Mouse (Mus musculus) neural tube, embryonic 11.5 days (tissue): Measurements from ENCODE around the gene Fh1. TPM values are rescaled to one million over a fixed set of nuclear protein-coding genes. Genes with fewer than 3 reads are reported as not detected.
A peak's percentile ranks its signal among the peaks of the same experiment; 100 is the strongest.

Source experiments
- ATAC-seq: fragments of 200-750 bp; cut with Nextera tagmentation; 2 replicates; pipeline ENCODE4 v1.8.0; 2017; ENCODE audit warnings: moderate number of reproducible peaks, mild to moderate bottlenecking, moderate TSS enrichment, moderate library complexity; ENCODE audit not compliant: insufficient read depth, low FRiP score, low TSS enrichment
- DNase-seq: peaks from one replicate; pipeline ENCODE4 v3.0.0-alpha.2; 2015; ENCODE audit warnings: low spot score
- H3K27ac ChIP-seq: fragments of 300-500 bp; sonication (generic); 2 replicates; pipeline ENCODE4 v1.5.1; 2014; ENCODE audit warnings: low read depth, mild to moderate bottlenecking, low read length
- H3K27me3 ChIP-seq: fragments of 300-500 bp; sonication (generic); 2 replicates; pipeline ENCODE4 v1.6.1; 2014; ENCODE audit warnings: mild to moderate bottlenecking, low read length, mixed read lengths; ENCODE audit not compliant: control insufficient read depth, insufficient read depth
- H3K36me3 ChIP-seq: fragments of 300-500 bp; sonication (generic); 2 replicates; pipeline ENCODE4 v1.6.1; 2014; ENCODE audit warnings: mild to moderate bottlenecking, low read length, moderate library complexity, mixed read lengths; ENCODE audit not compliant: control insufficient read depth, insufficient read depth
- H3K4me1 ChIP-seq: fragments of 300-500 bp; sonication (generic); 2 replicates; pipeline ENCODE4 v1.6.1; 2014; ENCODE audit warnings: low read length, mixed read lengths; ENCODE audit not compliant: control insufficient read depth, insufficient read depth
- H3K4me2 ChIP-seq: fragments of 300-500 bp; sonication (generic); 2 replicates; pipeline ENCODE4 v1.6.1; 2014; ENCODE audit warnings: low read depth, mild to moderate bottlenecking, moderate library complexity
- H3K4me3 ChIP-seq: fragments of 300-500 bp; sonication (generic); 2 replicates; pipeline ENCODE4 v1.5.1; 2014; ENCODE audit warnings: low read depth, low read length
- H3K9ac ChIP-seq: fragments of 300-500 bp; sonication (generic); 2 replicates; pipeline ENCODE4 v1.6.1; 2014; ENCODE audit warnings: mild to moderate bottlenecking, low read length
- H3K9me3 ChIP-seq: fragments of 300-500 bp; sonication (generic); 2 replicates; pipeline ENCODE4 v1.6.1; 2016; ENCODE audit warnings: low read length; ENCODE audit not compliant: control insufficient read depth
- WGBS: fragments of 180-500 bp; shearing (Covaris S2); extraction: QIAGEN DNeasy Blood & Tissue Kit; methylation state at CpG from one replicate; pipeline ENCODE4 v1.1.7; 2014; 5-methylcytosine and 5-hydroxymethylcytosine counted together
- polyA plus RNA-seq: library from polyadenylated mRNA; unstranded; fragments of >200 nt; fragmentation: Nextera tagmentation; extraction: Ambion mirVana; gene quantifications from 2 replicates; pipeline ENCODE4 v1.2.1, GENCODE M21; 2014

Fh1 gene
- polyA plus RNA-seq, 1 experiment from 2014 or later: 113 TPM

DNA sequence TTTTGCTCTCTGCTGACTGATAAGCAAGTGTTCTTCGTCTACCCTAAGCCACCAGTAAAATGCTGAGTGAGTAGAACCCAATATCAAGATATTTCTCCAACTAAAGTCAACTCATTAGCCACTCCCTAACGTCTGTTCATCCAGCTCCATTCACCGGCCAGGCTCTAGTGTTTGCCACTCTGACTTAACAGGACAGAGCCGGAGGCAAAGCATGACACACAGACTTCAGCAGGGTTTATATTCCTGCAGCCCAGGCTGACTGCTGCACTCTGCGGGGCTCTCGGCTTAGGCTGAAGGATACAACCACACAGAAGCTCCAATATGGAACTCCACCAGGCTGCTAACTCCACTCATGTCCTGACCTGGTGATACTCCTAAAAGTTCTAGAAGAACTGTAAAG, 18.1 kb downstream of the Fh1 start:
- WGBS: 96% methylated on average over 6 of the region's 6 CpGs
- DNase-seq: no peak

GRCm38 (mm10) chr1:175603390-175603789, 22.0 kb downstream of the Fh1 start:
- Histone ChIP-seq H3K4me1 (no peaks in the 10 kb centered on the region), H3K4me3 (no peak overlapping the region), H3K4me2 (no peak overlapping the region), H3K27me3 (no peaks in the 10 kb centered on the region), H3K36me3 (peaks cover 8% of the 10 kb centered on the region), H3K9ac (no peak overlapping the region), H3K27ac (no peak overlapping the region), H3K9me3 (no peaks in the 10 kb centered on the region)
- DNase-seq (peak; percentile 21), ATAC-seq (no peak)
- 77% methylated on average over 6 of the region's 6 CpGs for WGBS

More for the DNA sequence above, 18.1 kb downstream of the Fh1 start:
- Histone ChIP-seq H3K4me3 (no peak overlapping the region), H3K9ac (no peak overlapping the region), H3K36me3 (peaks cover 12% of the 10 kb centered on the region), H3K27me3 (no peaks in the 10 kb centered on the region), H3K27ac (no peak overlapping the region), H3K4me2 (no peak overlapping the region), H3K9me3 (no peaks in the 10 kb centered on the region), H3K4me1 (no peaks in the 10 kb centered on the region)
- ATAC-seq: no peak

GRCm38 (mm10) chr1:175602231-175602630, 23.2 kb downstream of the Fh1 start:
- no peak overlapping the region for H3K4me3 ChIP-seq
- no peak overlapping the region for H3K4me2 ChIP-seq
- H3K36me3 ChIP-seq: peaks cover 4% of the 10 kb centered on the region
- ATAC-seq (no peak), DNase-seq (no peak)
- no peaks in the 10 kb centered on the region for H3K9me3 ChIP-seq
- no peak overlapping the region for H3K27ac ChIP-seq
- H3K4me1 ChIP-seq: no peaks in the 10 kb centered on the region
- H3K9ac ChIP-seq: no peak overlapping the region
- no peaks in the 10 kb centered on the region for H3K27me3 ChIP-seq
- 93% methylated on average over 11 of the region's 11 CpGs for WGBS

DNA sequence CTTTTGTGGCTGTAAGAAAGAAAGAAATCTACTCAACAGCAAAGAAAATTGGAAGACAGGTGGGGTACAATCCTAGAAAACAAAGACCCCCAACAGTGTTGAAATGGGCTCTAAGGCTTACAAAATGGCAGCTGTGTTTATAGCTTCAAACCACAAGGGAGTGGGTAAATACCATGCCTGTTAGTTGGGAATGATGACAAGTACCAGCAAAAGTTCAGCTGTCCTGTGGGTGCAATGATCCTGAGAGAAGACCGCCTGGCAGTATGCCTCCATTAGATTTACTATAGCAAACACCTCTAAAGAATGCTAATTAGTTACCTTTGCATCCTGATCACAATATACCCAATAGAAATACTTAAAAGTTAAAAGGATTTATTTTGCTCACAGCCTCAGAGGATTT, 32.6 kb downstream of the Fh1 start:
- Histone ChIP-seq H3K36me3 (no peaks in the 10 kb centered on the region), H3K9ac (no peak overlapping the region), H3K4me2 (no peak overlapping the region), H3K4me1 (no peaks in the 10 kb centered on the region), H3K9me3 (no peaks in the 10 kb centered on the region), H3K27me3 (no peaks in the 10 kb centered on the region), H3K27ac (no peak overlapping the region), H3K4me3 (no peak overlapping the region)
- DNase-seq (no peak), ATAC-seq (no peak)
- 92% methylated on average over 1 of the region's 1 CpGs for WGBS

DNA sequence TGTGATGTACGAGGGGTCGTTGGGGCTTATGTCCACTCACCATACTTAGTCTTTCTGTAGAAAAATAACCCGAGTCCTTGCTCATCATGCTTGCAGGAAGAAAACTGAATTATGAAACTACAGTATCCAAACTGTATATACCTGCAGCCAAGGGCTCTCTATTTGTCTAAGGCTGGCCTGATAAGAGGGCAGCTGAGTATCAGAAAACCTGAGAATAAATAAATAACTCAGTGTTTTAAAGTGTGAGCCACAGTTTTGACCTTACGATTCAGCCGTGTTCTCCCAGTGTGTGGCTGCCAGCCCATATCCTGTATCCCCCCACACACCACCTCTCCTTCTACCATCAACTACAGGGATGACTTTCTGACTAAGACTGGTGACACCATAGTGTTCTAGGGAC, 38.8 kb downstream of the Fh1 start:
- Histone ChIP-seq H3K4me1 (no peaks in the 10 kb centered on the region), H3K27me3 (no peaks in the 10 kb centered on the region), H3K9ac (no peak overlapping the region), H3K27ac (no peak overlapping the region), H3K9me3 (no peaks in the 10 kb centered on the region), H3K4me2 (no peak overlapping the region), H3K4me3 (no peak overlapping the region), H3K36me3 (no peaks in the 10 kb centered on the region)
- ATAC-seq: no peak
- WGBS: 95% methylated on average over 5 of the region's 5 CpGs
- DNase-seq: no peak

DNA sequence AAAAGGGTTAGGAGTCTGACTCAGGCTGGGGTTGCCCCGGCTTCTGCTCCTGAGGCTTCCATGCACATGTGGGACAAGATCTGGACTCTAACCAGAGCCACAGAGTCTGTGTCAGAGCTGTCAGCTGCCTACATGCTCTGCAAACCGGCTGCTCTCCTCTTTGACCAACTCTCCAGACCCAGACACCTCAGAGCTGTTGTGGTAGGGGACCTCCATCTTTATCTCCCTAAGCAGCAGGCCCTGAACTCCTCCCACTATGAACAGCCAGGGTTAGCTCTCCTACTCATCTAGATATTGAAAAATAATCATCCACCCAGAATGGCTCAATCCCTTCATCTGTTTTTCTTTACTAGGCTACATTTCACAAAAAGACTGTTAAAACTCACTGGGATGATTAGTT, 40.2 kb downstream of the Fh1 start:
- Histone ChIP-seq H3K4me3 (no peak overlapping the region), H3K4me2 (no peak overlapping the region), H3K9ac (no peak overlapping the region), H3K9me3 (no peaks in the 10 kb centered on the region), H3K27ac (no peak overlapping the region), H3K4me1 (no peaks in the 10 kb centered on the region), H3K36me3 (no peaks in the 10 kb centered on the region), H3K27me3 (no peaks in the 10 kb centered on the region)
- 76% methylated on average over 2 of the region's 2 CpGs for whole genome bisulfite sequencing
- ATAC-seq (no peak), DNase-seq (no peak)

DNA sequence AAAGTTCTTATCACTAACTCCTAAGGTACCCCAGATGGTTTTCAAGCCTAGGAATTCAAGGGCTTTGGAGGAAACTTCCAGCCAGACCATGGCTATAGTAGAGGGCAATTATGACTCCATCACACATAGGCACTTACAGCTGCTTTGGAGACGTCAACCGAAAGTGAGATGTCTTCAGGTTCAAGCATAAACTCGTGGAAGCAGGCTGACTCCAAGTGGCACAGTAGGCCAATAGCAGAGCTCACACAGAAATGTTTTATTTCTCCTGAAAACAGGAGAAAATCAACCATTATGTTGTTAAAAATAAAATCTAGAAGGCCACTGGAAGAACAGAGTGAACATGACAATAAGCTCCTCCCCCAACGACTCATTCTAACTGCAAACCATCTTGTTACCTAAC, 42.6 kb downstream of the Fh1 start:
- no peaks in the 10 kb centered on the region for H3K27me3 ChIP-seq
- DNase-seq: no peak
- ATAC-seq: no peak
- no peaks in the 10 kb centered on the region for H3K36me3 ChIP-seq
- H3K4me3 ChIP-seq: no peak overlapping the region
- WGBS: 87% methylated on average over 4 of the region's 4 CpGs
- no peaks in the 10 kb centered on the region for H3K4me1 ChIP-seq
- H3K27ac ChIP-seq: no peak overlapping the region
- H3K9ac ChIP-seq: no peak overlapping the region
- no peaks in the 10 kb centered on the region for H3K9me3 ChIP-seq
- no peak overlapping the region for H3K4me2 ChIP-seq

DNA sequence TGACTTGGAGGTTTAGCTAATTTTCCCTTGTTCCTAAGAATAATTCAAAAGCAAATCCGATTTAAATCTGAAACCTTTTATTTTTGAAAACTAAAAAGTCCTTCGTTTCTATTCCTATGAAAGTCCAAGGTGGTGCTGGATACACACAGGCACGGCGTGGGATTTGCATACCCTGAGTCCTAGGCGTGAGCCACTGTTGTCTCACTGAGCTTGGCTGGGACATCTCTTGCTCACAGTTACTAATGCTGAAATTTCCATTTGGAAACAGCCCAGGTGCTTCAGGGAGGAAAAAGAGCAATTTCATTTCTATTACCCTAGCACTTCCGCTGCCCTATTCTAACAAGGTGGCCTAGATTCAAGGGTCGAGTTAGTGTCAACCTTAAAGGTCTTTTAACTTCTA, 45.1 kb downstream of the Fh1 start:
- 89% methylated on average over 7 of the region's 7 CpGs for WGBS

GRCm38 (mm10) chr1:175579598-175580235, 45.7 kb downstream of the Fh1 start:
- Histone ChIP-seq H3K4me2 (no peak overlapping the region), H3K4me3 (no peak overlapping the region), H3K9ac (no peak overlapping the region), H3K27me3 (no peaks in the 10 kb centered on the region), H3K36me3 (no peaks in the 10 kb centered on the region), H3K27ac (no peak overlapping the region), H3K4me1 (no peaks in the 10 kb centered on the region), H3K9me3 (no peaks in the 10 kb centered on the region)
- no peak for DNase-seq
- no peak for ATAC-seq
- 85% methylated on average over 9 of the region's 9 CpGs for WGBS

More for the DNA sequence above, 45.1 kb downstream of the Fh1 start:
- Histone ChIP-seq H3K27ac (no peak overlapping the region), H3K4me3 (no peak overlapping the region), H3K27me3 (no peaks in the 10 kb centered on the region), H3K4me2 (no peak overlapping the region), H3K9ac (no peak overlapping the region), H3K36me3 (no peaks in the 10 kb centered on the region), H3K9me3 (no peaks in the 10 kb centered on the region), H3K4me1 (no peaks in the 10 kb centered on the region)
- no peak for ATAC-seq
- no peak for DNase-seq
